7 mouse cellular contexts compared by ENCODE assay signal in the genomic region with DNA sequence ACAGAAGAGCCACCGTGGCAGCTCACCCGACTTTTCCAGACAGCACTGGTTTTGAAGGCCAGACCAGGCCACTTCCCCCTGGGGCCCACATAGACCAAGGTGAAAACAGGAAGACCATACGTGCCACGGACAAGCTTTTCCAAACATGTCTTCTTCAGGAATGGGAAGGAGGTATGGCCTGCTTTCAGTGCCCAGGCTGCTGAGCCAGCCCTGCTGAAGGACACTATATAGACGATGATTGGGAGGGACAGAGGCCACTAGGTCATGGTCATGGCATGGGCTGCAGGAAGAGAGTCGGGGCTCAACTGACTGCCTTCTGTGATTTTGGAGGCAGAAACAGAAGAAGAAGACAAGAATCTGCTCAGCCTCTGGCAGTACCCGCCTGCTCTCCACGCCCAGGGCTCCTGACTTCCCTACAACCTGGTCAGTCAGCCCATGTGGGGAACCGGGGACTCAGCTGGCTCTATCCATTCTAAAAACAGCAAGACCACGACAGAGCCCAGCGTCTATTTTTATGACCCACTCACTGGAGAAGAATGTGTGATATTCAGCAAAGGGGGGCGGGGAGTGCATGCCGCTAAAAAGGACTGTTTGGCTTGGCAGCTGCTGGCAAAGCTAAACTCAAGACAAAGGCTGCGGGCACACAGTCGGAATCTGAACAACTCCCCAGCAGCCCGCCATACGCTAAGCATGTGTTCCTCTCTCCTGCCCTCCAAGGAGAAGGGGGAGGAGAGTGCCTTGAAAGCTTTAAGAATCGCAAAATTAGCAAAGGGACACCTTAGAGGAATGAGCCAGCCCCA. TPM values are rescaled to one million over a fixed set of nuclear protein-coding genes. Genes with fewer than 3 reads are reported as not detected.
DNase-seq lines count a peak whose midpoint lies in the region; ATAC-seq and TF ChIP-seq lines count a peak whose summit lies in the region.

No protein-coding gene starts in this region.

- peak; percentile 83 for ATAC-seq in limb, embryonic 15.5 days (ENCODE audit: insufficient number of reproducible peaks, low FRiP score, low TSS enrichment, low read depth)
- no peak for ATAC-seq in granulocyte monocyte progenitor cell, adult 5-6 weeks (replicated peaks; ENCODE audit: poor library complexity, severe bottlenecking)

- peak overlapping the region; percentile 55 for H3ac ChIP-seq in C2C12 (ENCODE audit: control insufficient read depth, insufficient read length, low read depth)

- no peak overlapping the region for H3K4me3 ChIP-seq in C2C12 (ENCODE audit: insufficient read depth, poor library complexity, severe bottlenecking)
- H3K4me3 ChIP-seq in limb, embryonic 15.5 days: no peak overlapping the region

- peak overlapping the region; percentile 87 for H3K27ac ChIP-seq in limb, embryonic 15.5 days

- H3K36me3 ChIP-seq in C2C12 (ENCODE audit: control insufficient read depth, insufficient read depth): peaks cover 20% of the 10 kb centered on the region
- peaks cover 31% of the 10 kb centered on the region for H3K36me3 ChIP-seq in limb, embryonic 15.5 days

- H3K27me3 ChIP-seq in C2C12 (ENCODE audit: control insufficient read depth, insufficient read depth, insufficient read length): no peaks in the 10 kb centered on the region
- no peaks in the 10 kb centered on the region for H3K27me3 ChIP-seq in limb, embryonic 15.5 days

- TF ChIP-seq CTCF in C2C12 (IDR thresholded peaks at IDR 0.05; ENCODE audit: control insufficient read depth, insufficient read depth, insufficient read length): no peak

- peaks cover 54% of the 10 kb centered on the region for H3K79me2 ChIP-seq in C2C12 (ENCODE audit: control insufficient read depth, insufficient read depth)

- no peak overlapping the region for H3K9ac ChIP-seq in limb, embryonic 15.5 days

- WGBS in limb, embryonic 15.5 days: 24% methylated on average over 18 of the region's 18 CpGs

- H3K9me3 ChIP-seq in limb, embryonic 15.5 days: no peaks in the 10 kb centered on the region

- H3K4me2 ChIP-seq in limb, embryonic 15.5 days: peak overlapping the region; percentile 29

- H3K4me1 ChIP-seq in limb, embryonic 15.5 days: peaks cover 34% of the 10 kb centered on the region

- DNase-seq in adipocyte (ENCODE audit: low spot score): peak; percentile 67
- peak; percentile 64 to 82 for DNase-seq in frontal cortex, postnatal 36 days (ENCODE audit: low spot score in 2 of 2)
- peak; percentile 45 for DNase-seq in kidney, adult 18-20 months
- DNase-seq in right cerebral cortex, adult 2 months (ENCODE audit: low spot score in 2 of 2): peak; percentile 71 to 79

- H3K79me3 ChIP-seq in C2C12 (ENCODE audit: low read depth): peaks cover 16% of the 10 kb centered on the region

TF ChIP-seq in C2C12, 6 proteins besides CTCF, POLR2A, EP300 and RAD21:
- peak; percentile 46 for TF ChIP-seq MYOD1 (IDR thresholded peaks at IDR 0.05; ENCODE audit: control insufficient read depth, insufficient read length, low read depth)
- no peak for TF ChIP-seq CEBPB (IDR thresholded peaks at IDR 0.05; ENCODE audit: low read depth)
- TF ChIP-seq FOSL1 (IDR thresholded peaks at IDR 0.05; ENCODE audit: insufficient read depth, low read length, poor library complexity, severe bottlenecking): peak; percentile 61
- TF ChIP-seq MAX (IDR thresholded peaks at IDR 0.05): peak; percentile 90

RNA-seq across cellular contexts. Expression of a gene that starts 19.4 kb away (rescaled TPM):
- 52.1 TPM for polyA plus RNA-seq in C2C12 (2012; fragmentation: generic; extraction: Trizol)
- polyA plus RNA-seq in limb, embryonic 15.5 days (2015; fragmentation: Nextera tagmentation; extraction: Ambion mirVana): 34.2 and 36.6 TPM in 2 replicates
- total RNA-seq in granulocyte monocyte progenitor cell, adult 5-6 weeks (2014; fragmentation: Nextera tagmentation): 9.6 and 10.7 TPM in 2 replicates
- 1.2 and 1.4 TPM in 2 replicates for total RNA-seq in granulocyte monocyte progenitor cell, adult 5-6 weeks (2017)
